Mouse (Mus musculus) kidney, adult 18-20 months (tissue): ENCODE results near the gene Gatd1.

Source experiments
- DNase-seq: peaks from one replicate; pipeline ENCODE4 v3.0.0; 2021

Gatd1 gene

DNA sequence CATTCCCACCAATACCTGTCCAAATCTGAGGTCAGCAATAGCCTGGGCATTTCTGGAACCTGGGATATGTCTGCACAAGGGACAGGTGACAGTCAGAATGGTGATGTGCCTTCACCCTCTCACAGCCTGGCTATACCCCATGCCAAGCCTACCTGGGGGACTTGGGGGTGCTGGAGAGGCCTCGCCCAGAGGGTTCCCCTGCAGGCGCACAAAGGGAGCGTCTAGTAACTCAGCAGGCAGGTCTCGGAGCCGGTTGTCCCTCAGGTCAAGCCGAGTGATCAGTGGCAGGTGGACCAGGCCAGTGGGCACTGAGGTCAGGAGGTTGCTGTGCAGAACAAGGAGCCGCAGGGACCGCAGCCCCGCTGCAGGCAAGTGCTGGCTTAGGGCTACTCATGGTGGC is 27.5 kb upstream of the Gatd1 start:
- DNase-seq: no peak

DNA sequence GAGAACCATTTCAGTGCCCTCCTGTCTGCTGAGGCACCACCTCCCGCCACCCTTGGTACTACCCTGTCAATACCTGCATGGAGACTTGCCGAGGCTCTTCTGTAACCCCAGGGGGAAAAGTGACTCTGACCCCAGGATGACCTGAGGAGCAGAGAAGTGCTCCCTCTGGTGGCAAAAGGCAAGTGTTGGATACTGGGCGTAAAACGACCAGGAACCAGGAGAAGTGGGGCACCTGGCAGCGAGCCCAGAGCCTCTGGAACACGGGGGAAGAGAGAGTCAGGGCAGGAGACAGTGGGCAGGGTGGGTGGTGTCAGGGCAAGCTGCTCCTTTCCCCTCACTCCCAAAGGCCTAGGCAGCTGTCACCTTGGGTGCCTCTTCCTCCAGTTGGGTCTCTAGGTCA is 26.7 kb upstream of the Gatd1 start:
- peak; percentile 72 for DNase-seq

DNA sequence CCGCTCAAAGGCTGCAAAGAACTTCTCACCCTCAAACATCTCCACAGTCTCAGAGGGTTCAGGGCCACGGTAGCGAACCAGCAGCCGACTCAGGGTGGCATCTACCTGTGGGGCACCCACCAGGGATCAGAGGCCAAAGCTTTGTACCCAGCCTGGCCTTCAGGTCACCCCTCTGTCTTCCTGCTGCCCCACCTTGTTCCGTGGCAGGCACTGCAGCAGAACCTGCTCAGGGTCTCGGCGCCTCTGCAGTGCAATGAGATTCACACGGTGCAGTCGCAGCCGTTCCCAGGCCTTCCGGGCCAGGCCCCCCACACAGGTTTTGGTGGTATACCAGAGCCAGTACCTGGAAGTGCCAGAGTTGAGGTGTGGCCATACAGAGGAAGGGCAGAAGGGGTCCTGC is 25.9 kb upstream of the Gatd1 start:
- no peak for DNase-seq

DNA sequence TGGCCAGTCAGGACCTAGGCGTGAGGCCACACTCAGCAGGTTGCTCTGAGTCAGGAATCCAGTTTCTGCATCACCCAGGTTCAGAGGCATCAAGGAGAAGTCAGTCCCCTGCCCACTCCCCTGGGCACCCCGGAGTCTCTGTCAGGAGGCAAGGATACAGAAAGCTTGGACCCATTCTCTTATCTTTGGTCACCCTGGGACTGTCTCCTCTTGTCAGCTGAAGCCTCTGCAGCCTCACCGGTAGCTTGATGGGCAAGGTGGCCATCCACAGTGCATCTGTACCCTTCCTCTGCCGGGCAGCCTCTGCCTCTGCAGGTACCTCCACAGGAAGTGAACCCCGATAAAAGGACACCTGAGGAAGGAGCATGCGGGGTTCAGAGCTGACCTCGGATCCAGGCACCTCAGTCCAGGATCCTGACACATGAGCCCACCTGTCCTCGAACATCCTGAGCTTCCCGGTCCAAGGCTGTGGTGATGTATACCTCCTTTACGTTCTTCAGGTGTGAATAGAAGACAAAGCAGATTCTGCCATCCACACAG is 25.3 kb upstream of the Gatd1 start:
- DNase-seq: no peak

DNA sequence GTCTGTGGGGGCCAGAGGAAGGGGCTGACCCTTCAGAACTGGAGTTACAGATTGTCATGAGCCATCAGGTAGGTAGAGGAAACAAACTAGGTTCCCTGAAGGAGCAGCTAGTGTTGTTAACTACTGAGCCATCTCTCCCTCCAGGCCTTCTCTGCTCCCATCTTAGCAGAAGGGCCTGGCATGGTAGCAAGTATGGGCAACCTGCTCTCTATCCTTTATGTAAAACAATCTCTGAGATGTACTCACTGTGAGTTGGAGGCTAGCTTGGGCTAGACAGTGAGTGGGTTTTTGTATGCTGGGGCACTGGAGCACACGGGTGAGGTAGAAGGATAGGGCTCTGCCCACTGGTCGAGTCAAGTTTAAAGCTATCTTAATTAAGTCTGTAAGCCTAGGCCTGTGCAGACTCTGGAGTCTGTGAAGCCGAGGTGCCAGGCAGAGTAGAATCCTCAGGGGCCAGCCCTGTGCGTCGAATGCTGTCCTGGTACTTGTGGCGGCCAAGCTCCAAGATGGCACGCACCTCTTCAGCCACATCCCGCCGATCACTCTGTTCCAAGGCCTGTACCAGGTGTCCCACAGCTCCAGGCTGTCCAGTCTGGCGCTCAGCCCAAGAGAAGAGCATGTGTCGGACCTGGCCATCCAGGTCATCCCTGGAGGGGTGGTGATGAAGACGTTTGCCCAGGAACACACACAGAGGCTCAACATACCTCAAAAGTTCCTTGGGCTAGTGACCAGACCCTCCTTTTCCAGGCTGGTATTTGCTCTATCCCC is 24.4 kb upstream of the Gatd1 start:
- DNase-seq: no peak

DNA sequence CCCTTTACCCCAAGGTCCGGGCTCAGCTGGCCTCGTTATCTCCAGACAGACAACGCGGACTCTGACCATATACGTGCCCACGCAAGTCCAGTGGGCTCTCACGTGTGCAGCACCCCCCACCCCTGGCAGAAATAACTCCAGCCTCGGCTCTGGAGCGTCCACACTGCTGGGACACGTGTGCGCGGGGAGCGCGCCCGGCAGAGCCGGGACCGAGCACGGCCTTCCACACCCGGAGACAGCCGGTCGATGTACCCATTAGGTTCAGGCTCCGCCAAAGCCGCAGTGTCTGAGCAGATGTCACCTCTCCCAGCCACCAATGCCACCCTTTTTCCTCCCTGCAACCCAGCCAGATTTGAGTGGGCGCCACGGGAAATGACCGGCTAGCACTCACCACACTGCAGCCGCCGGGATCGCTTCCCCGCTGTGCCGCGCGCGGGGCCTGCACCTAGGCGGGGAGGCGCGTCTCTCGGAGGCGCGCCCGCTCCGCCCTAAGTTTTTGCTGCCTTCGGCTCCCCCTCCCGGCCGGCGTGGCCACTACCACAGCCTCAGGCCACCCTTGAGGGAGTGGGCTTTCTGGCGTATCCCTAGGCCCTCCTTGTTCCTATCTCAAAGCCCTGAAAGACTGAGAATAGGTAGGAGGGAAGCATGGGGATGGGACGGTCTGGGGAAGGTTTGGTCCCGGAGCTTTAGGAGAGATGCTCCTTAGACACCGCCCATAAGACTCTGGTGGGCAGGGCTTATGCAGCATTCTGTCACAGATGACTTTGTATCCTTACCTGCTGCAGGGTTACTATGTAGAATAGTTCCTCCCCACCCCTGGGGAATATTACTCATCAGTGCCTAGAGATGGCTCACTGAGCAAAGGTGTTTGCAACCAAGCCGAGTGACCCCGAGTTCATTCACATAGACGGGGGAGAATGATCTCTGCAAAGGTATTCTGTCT is 23.5 kb upstream of the Gatd1 start, which contains the start of gene Slc25a22:
Slc25a22 (minus strand) TSS at position 715 of the 943 bp plus-strand sequence.
- DNase-seq: peak; percentile 88

DNA sequence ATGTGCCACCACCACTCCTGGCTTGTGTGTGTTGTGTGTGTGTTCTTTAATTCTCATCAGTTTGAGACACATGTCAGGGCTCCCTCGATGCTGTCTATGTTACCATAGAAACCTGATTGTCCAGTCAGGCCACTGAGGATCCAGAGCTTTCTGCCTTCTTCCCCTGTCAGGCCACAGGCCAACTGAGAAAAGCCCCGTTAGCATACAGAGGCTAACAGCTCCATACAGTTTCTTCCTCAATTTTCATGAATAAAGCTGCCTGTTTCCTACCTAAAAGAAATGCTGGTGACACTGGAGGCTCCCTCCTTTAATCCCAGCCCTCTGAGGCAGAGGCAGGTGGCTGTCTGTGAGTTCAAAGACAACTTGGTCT is 22.6 kb upstream of the Gatd1 start:
- DNase-seq: no peak

DNA sequence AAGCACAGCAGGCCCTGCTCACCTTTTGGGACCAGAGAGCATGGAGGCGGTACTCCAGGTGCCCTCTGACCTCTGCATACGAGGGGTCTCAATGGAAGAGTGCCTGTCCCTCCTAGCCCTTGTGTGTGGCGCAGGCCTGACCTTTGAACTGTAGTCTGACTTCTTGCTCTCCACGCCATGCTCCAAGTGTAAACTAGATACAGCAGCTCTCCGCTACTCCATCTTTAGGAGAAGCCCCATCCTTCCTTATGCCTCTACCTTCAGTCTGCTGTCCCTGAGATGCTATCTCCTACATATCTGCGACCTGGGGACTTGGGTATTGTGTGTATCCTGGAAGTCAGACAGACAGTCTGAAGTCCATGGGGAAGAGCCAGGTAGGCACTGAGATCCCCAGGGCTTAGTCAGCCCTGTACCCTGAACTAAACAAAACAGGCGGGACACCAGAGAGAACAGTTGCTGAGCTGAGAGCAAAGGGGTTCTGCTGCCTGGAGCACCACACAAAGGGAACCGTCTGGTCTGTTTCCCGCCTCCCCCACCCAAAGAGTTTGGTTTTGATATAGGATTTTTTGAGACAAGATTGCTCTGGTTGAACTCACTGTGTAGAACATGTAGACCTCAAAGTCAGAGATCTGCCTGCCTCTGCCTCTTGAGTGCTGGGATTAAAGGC is 22.1 kb upstream of the Gatd1 start:
- no peak for DNase-seq

DNA sequence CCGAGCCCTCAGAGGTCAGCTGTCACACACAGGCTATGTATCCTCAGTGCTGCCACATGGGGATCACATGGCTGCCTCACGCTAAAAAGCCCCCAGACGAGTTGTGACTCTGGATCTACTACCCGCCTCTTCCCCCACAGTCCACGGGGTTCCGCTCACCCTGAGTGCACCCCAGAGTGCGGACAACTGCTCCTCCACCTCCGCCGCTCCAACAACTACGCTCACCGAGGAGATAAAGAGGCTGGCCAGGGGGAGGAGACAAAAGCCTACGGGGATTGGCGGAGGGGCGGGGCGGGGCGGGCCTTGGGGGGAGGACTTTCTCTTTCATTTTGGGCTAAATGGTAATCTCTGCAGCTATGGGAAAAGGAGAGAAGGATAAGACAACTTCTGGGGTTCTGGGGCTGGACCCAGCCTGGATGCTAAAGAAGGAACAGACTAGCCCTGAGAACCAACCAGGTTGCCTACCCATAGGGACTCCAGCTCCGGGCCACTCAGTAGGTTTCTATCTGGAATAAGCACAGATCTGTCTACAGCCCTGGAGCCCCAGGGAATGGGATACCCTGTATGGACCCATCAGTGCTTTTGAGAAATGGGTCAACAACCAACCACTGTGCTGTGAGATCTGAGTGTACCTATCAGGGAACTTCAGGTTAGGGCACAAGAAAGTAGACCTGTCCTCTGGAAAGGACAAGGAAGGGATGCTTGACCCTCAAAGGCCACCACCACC is 21.4 kb upstream of the Gatd1 start:
- DNase-seq: peak; percentile 68

DNA sequence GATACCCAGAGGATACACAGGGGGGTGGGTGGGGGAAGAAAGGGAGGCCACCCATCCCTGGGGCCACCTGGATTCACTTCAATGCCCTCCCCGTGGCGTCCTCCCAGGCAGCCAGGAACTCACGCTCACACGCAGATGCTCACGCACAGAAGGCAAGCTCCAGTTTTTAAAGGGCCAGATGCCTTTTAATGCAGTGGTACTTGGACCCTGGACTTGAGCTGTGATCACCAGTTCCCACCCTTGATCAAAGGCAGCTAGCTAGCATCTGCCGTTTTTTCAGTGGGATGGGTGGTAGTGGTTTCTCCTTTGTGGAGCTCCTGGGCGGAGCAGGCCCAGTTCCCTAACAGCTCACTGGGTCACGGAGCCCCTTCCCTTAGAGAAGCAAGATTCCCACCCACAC is 20.5 kb upstream of the Gatd1 start:
- no peak for DNase-seq

DNA sequence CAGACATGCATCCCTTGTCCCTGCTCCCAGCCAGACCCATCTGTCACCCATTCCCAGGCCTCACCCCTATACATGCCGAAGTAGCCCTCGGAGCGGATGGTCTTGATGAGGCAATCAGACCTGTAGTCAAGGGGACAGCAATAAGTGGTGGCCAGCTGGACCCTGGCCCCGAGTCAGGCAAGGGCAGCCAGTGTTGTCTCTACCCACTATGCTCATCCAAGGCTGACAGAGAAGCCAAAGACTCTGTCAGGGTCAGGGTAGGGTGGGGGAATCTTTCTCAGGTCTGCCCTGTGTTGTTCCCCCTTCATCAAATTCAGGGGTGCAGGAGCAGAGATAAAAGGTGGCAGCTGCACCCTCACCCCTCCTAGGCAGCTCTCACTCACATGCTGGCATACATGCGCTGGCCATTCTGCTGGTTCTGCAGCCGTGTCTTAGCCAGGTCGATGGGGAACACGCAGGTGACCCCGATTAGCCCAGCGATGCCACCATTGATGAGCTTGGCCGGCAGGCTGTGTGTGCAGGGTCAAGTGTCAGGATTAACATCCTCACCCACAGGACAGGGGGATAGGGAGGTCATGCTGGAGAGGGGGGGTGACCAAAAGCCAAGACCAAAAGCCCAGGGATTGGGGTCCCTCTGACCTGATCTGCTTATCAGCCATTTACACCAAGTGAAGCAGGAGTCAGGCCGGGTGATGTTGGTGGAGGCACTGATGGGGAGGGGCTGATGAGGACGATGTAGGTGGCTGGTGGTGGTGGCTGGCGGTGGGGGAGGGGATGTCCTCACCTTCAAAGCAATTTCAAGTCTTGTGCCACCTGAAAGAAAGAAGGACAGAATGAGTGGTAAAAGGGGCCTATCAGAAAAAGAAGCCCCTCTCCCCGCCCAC is 19.8 kb upstream of the Gatd1 start:
- no peak for DNase-seq

DNA sequence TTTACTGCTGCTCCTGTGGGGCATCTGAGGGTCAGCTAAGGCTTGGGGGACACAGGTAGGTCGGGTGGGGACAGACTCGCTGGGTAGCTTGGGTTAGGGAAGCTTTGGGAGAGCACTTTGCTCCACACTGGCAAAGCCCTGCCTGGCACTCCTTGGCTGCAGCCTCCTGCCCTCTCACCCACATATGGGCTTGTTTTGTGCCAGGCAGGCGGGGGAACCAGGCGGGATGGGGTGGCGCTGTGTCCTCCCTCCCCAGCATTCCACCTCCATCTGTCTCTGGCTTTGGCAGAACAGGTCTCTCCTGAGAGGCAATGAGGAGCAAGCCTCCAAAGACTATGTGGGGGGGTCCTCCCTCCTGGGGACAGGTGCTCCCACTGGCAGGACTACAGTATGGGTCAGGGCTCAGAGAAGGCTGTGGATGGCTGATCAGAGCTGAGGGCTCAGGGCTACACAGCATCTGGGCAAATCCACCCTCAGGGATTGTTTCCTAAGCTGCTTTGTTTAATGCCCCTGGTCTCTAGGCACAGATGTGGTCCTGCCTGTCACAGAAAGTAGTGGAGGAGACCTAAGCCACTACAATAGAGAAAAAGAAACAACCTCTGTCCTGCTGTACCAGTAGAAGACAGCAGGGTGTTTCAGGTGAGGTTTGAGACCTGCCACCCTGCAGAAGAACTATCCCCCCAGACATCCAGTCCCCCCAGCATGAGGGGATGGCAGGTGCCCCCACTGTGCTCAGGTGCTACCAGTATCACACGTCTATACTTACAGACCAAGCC is 19.0 kb upstream of the Gatd1 start:
- peak; percentile 72 for DNase-seq

DNA sequence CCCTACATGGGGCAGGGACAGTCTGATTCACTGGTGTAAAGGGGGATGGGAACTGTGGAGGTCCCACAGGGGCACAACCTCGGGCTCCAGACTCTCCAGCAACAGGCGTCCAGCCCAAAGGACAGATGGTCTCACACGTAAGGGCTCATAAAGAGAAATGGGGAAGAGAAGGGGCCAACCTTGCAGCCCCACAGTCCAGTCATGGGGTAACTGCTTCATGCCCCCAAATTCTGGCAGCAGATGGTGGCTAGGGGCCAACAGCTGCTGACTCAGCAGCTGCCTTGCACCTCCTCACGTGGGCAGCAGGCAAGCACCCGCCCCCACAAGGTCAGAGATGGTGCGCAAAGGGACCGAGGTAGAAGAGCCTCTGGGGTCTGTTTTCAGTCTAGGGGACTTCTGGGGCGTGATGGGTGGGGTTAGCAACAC is 18.3 kb upstream of the Gatd1 start:
- peak; percentile 59 for DNase-seq

DNA sequence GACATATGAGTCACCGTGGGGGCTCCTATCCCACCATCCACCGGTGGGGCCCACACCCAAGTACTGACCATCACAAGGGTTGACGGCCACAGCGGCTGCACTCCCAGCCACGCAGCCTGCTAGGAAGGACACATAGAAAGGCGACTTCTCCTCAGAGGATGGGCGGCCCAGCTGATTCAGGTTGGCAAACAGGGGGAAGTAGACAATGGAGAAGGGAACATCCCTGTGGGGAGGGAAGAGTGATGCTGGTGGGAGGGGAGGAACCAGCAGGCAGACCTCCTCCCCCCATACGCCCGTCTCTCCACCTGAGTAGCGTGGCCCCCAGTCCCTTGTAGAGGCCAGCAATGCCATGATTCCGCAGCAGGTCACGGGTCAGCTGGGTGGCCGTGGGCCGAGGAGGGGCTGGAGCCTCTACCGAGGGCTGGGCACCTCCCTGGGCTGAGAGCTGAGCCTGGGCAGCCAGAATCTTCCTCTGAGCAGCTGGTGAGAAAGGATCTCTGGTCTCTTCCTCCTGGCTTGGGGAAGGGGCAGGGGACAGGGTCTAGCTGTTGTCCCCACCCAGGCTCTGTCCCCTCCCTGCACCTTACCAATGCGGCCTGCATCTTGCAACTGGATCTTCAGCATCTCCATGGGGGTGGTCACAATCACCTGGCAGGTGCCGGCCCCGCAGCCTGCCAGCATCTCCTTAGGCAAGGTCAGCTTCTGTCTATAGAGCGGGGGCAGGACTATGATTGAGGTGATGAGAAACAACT is 17.7 kb upstream of the Gatd1 start:
- no peak for DNase-seq

DNA sequence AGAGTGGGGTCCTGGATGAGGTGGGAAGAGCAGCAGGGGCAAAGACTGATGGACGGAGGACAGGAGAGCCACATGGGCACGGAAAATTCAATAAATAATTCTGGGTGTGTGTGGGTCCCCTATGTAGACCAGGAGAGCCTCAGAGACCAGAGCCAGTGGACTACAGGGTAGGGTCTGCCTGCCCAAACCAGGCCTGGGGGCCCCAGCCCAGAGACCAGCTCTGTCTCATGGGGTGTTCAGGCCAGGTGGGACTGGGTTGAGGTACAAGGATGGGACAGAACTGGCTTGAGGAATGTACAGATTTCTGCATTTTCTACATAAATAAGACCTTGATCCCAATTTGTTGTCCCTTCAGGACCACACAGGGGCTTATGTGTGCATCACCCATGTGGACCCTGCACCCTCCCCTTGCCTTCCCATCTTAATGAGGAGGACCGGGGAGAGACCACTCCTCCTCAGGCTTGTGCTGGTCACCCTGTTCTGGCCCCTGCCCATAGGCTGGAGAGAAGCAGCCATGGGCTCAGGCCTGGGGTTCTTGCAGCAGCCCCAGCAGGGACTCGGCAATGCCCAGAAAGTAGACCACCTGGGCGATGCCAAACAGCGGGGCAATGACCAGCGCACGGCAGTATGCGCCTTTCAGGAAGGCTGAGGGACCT is 16.8 kb upstream of the Gatd1 start:
- DNase-seq: no peak

DNA sequence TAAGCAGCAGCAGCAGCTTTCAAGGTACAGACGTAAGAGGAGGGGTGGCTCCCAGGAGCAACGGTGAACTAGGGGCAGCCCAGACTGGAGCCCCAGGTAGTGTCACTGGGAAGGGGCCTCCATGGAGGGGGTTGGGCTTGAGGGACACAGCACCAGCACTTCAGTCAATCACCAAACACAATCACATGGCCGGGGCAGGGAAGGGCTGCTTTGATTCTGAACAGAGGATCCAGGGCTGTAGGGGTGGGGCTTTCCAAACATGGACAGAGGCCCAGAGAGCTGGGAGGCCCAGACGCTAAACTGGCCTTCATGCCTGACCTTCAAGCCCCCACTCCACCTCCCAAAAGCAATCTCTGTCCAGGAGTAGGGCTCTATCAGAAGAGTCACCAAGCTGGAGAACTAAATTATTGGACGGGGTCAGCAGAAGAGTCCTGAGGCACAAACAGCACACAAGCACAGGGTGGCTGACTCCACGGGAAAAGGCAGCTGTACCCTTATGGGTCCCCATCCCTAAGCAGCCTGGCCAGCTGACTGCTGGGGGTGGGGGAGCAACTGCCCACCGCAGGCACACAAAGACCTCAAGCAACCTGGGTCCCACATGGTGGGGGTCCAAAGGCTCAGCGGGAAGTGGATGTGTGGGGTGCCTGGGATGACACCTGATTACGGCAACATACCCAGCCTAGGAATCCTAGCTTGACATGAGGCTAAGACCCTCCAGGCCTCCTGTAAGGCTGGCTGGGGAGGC is 16.1 kb upstream of the Gatd1 start:
- DNase-seq: no peak

DNA sequence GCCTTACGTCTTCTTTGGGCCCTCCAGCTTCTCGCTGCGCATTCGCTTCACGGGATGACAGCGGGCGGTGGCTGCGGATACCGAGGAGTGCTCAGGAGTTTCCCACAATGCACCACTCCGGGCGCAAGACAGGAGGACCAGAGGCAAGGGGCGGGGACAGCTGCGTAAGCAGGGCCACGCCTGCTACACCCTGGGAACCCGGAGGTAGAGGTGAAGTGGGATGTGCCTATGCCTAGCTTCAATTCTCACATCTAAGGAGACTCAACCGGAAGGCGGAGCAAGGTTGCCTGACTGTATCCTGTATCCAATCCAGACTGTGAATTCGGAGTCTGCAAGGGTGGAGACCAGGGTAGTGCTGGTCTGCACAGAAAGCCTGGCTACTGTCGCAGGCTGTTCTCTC is 15.4 kb upstream of the Gatd1 start, which contains the start of gene Cend1:
Cend1 (minus strand) TSS at position 182 of the 400 bp plus-strand sequence.
- peak; percentile 43 for DNase-seq

DNA sequence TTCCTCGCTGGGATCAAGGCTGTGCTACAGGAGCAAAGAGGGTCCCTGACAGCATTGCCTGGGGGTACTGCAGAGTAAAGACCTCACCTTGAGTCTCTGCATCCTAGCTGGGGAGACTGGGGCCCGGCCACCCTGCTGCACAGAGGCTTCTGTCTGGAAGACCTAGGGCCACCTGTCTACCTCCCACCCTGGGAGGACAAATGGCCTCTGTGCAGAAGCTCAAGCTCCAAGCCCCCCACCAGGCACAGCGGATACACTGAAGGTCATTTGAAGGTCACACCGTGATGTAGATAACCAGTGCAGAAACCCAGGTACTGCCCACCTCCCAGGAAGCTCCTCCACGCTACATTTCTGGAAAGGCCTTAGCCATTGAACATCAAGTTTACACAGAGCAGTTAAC is 14.8 kb upstream of the Gatd1 start:
- no peak for DNase-seq
